17 mouse cellular contexts compared by ENCODE assay signal in the genomic region with DNA sequence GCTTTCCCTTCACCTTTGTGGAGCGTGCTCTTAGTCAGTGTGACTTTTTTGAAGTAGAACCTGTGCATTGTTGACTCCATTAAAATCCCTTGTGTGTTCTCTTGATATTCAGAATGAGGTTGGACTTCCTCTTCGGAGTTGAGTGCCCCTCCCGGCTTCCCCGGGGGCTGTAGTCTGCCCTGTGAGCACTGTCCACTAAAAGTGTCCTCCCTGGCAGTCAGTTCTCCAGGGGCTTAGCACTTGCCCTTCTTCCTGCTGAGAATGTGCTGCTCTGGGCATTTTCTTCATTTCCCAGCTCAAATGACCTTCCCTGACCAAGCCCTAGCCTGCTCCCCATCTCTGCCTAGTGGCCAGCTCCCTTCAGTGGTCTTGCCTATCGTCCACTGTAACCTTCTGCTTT.
A peak's percentile ranks its signal among the peaks of the same experiment; 100 is the strongest.
DNase-seq lines count a peak whose midpoint lies in the region.
"Had no signal": no experiment of that assay in that cellular context is flagged by ENCODE, and none has a peak within 500 bp of the region (broad histone marks: within the 10 kb centered on the region; RNA-seq: fewer than 3 reads in every experiment).

No protein-coding gene starts in this region.

- DNase-seq in kidney, adult 11 months = peak; percentile 52
- DNase-seq in kidney, postnatal 10 days = no peak
- peak; percentile 52 to 53 for DNase-seq in kidney, adult 8-10 months
- DNase-seq in kidney, postnatal 4 days = no peak
- peak; percentile 36 for DNase-seq in kidney, postnatal 14 days
- DNase-seq in kidney, postnatal 36 days = peak; percentile 53 to 61
- DNase-seq in lung, adult 18-20 months = no peak
- DNase-seq: adrenal gland, adult 2 months; adrenal gland, postnatal 14 days; B cell, adult 2 months; cerebellum, adult 11 months; cerebellum, adult 2 months; cerebellum, adult 9-11 months; cerebellum, postnatal 25 days; gastrocnemius, postnatal 25 days; heart, adult 2 months; heart, postnatal 14 days had no signal

Comparison
In these comparisons a context has a peak if more than half of its experiments do, and no peak if none do; other contexts are left out.
1. DNase-seq: peak in kidney, adult 11 months (single experiment), kidney, adult 8-10 months (2 of 2), kidney, postnatal 14 days (single experiment) and kidney, postnatal 36 days (2 of 2); none in kidney, postnatal 10 days (single experiment), kidney, postnatal 4 days (0 of 2) and lung, adult 18-20 months (0 of 2).